In the genomic region with DNA sequence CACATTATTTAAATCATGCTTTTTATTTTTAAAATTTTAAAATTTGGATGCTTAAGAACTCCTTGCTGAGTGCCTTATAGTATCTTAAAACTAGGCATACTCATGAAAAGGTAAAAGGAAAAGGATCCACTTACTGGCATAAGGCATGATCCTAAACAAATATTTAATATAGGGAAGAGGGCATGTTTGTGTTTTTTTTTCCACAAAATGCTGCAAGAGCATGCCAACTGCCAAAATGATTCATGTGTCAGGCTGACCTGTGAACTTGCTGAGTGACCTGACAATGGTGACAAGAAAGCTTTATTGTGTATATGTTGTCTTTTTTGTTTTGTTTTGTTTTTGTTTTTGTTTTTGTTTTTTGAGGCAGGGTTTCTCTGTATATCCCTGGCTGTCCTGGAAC, we compare ENCODE assay signal across 41 mouse cellular contexts. TPM values are rescaled to one million over a fixed set of nuclear protein-coding genes. Genes with fewer than 3 reads are reported as not detected.
"Had no signal": no experiment of that assay in that cellular context is flagged by ENCODE, and none has a peak within 500 bp of the region (broad histone marks: within the 10 kb centered on the region; RNA-seq: fewer than 3 reads in every experiment).

No protein-coding gene starts in this region.

RNA-seq across cellular contexts. Expression of gene Cyp2a4, which starts 43.2 kb away (rescaled TPM):
- total RNA-seq: heart, postnatal 10 days; heart, postnatal 25 days; heart, postnatal 36 days; heart, postnatal 4 days; hematopoietic stem cell, adult 5-6 weeks; hindbrain, postnatal 0 days; layer of hippocampus, adult 18-20 months; layer of hippocampus, adult 2 months; layer of hippocampus, adult 8-10 months; layer of hippocampus, postnatal 10 days; layer of hippocampus, postnatal 14 days; layer of hippocampus, postnatal 25 days; layer of hippocampus, postnatal 36 days; left cerebral cortex, adult 18-20 months had no signal
- polyA plus RNA-seq: heart, embryonic 10.5 days; heart, embryonic 11.5 days; heart, embryonic 12.5 days; heart, embryonic 13.5 days; heart, embryonic 14.5 days; heart, embryonic 15.5 days; heart, embryonic 16.5 days; heart, postnatal 0 days; hindbrain, embryonic 10.5 days; hindbrain, embryonic 11.5 days; hindbrain, embryonic 12.5 days; hindbrain, embryonic 13.5 days; hindbrain, embryonic 14.5 days; hindbrain, embryonic 15.5 days; hindbrain, embryonic 16.5 days; hindbrain, postnatal 0 days; inflammation-experienced regulatory T-cells, adult 6 months; intestine, embryonic 14.5 days; intestine, embryonic 15.5 days; intestine, embryonic 16.5 days; intestine, postnatal 0 days; kidney, embryonic 14.5 days; kidney, embryonic 15.5 days; kidney, embryonic 16.5 days; kidney, postnatal 0 days; large intestine, adult 2 months had no signal

RNA-seq across cellular contexts. Expression of gene Nlrp9c, which starts 53.3 kb away (rescaled TPM):
- total RNA-seq: heart, postnatal 10 days; heart, postnatal 14 days; heart, postnatal 25 days; heart, postnatal 36 days; heart, postnatal 4 days; hematopoietic stem cell, adult 5-6 weeks; hindbrain, postnatal 0 days; layer of hippocampus, adult 18-20 months; layer of hippocampus, adult 2 months; layer of hippocampus, adult 8-10 months; layer of hippocampus, postnatal 10 days; layer of hippocampus, postnatal 14 days; layer of hippocampus, postnatal 25 days; layer of hippocampus, postnatal 36 days; left cerebral cortex, adult 18-20 months had no signal
- polyA plus RNA-seq: heart, embryonic 10.5 days; heart, embryonic 11.5 days; heart, embryonic 12.5 days; heart, embryonic 13.5 days; heart, embryonic 14.5 days; heart, embryonic 15.5 days; heart, embryonic 16.5 days; heart, postnatal 0 days; hindbrain, embryonic 10.5 days; hindbrain, embryonic 11.5 days; hindbrain, embryonic 12.5 days; hindbrain, embryonic 13.5 days; hindbrain, embryonic 14.5 days; hindbrain, embryonic 15.5 days; hindbrain, embryonic 16.5 days; hindbrain, postnatal 0 days; inflammation-experienced regulatory T-cells, adult 6 months; intestine, embryonic 14.5 days; intestine, embryonic 15.5 days; intestine, embryonic 16.5 days; intestine, postnatal 0 days; kidney, adult 2 months; kidney, embryonic 14.5 days; kidney, embryonic 15.5 days; kidney, embryonic 16.5 days; kidney, postnatal 0 days; large intestine, adult 2 months had no signal
